Mouse (Mus musculus) liver, adult 2 months (tissue): ENCODE measurements around the gene Gm10337. TPM values are rescaled to one million over a fixed set of nuclear protein-coding genes. Genes with fewer than 3 reads are reported as not detected.

Experiments used
- DNase-seq: peaks from one replicate; pipeline ENCODE4 v3.0.0-alpha.2; 2011; ENCODE audit warnings: low read depth, low spot score; ENCODE audit errors: extremely low read depth
- H3K27ac ChIP-seq: fragments of 200-500 bp; replicated peaks from 2 replicates; pipeline ENCODE4 v1.5.1; 2012; ENCODE audit warnings: low read depth, mild to moderate bottlenecking, control low read depth, inconsistent platforms, low read length; ENCODE audit not compliant: insufficient read depth
- H3K27me3 ChIP-seq: fragments of 200-500 bp; 2 replicates; pipeline ENCODE4 v1.6.1; 2012; ENCODE audit warnings: mild to moderate bottlenecking, moderate library complexity, low read length, inconsistent platforms; ENCODE audit not compliant: control insufficient read depth, insufficient read depth
- H3K36me3 ChIP-seq: fragments of 200-500 bp; 2 replicates; pipeline ENCODE4 v1.6.1; 2012; ENCODE audit warnings: low read length, inconsistent platforms; ENCODE audit not compliant: control insufficient read depth, insufficient read depth
- H3K4me1 ChIP-seq: fragments of 200-500 bp; 2 replicates; pipeline ENCODE4 v1.6.1; 2011; ENCODE audit warnings: low read length; ENCODE audit not compliant: control insufficient read depth, insufficient read depth
- H3K4me3 ChIP-seq: fragments of 200-500 bp; 2 replicates; pipeline ENCODE4 v1.5.1; 2011; ENCODE audit warnings: low read depth, mild to moderate bottlenecking, control low read depth, low read length, moderate library complexity; ENCODE audit not compliant: insufficient read depth
- H3K79me2 ChIP-seq: fragments of 200-500 bp; 2 replicates; pipeline ENCODE4 v1.6.1; 2012; ENCODE audit warnings: inconsistent platforms, mild to moderate bottlenecking, low read length, moderate library complexity; ENCODE audit not compliant: control insufficient read depth, insufficient read depth
- H3K9ac ChIP-seq: fragments of 200-500 bp; 2 replicates; pipeline ENCODE4 v1.6.1; 2012; ENCODE audit warnings: low read depth, mild to moderate bottlenecking, control low read depth, inconsistent platforms, low read length
- CTCF ChIP-seq: fragments of 200-500 bp; IDR thresholded peaks from 2 replicates; pipeline ENCODE4 v1.5.1; 2011; ENCODE audit warnings: low read depth, low read length, control low read depth
- POLR2A ChIP-seq: fragments of 200-500 bp; IDR thresholded peaks from 2 replicates; pipeline ENCODE4 v1.6.1; 2011; ENCODE audit warnings: low read length, control low read depth; ENCODE audit not compliant: insufficient read depth; ENCODE audit errors: extremely low read depth
- WGBS: fragments of 180-500 bp; shearing (Covaris S2); methylation state at CpG from one replicate; pipeline ENCODE4 v1.1.7; 2018; 5-methylcytosine and 5-hydroxymethylcytosine counted together
- polyA plus RNA-seq: library from polyadenylated mRNA; depleted of rRNA; stranded (reverse); fragments of >200 nt; gene quantifications from 2 replicates; pipeline ENCODE4 v1.2.3, GENCODE M21; 2012
- total RNA-seq: library from RNA; depleted of rRNA; stranded (reverse); fragments of >200 nt; gene quantifications from 2 replicates; pipeline ENCODE4 v1.2.3, GENCODE M21; 2014

The Gm10337 gene
- total and polyA plus RNA-seq, 2 experiments, result not detected

DNA sequence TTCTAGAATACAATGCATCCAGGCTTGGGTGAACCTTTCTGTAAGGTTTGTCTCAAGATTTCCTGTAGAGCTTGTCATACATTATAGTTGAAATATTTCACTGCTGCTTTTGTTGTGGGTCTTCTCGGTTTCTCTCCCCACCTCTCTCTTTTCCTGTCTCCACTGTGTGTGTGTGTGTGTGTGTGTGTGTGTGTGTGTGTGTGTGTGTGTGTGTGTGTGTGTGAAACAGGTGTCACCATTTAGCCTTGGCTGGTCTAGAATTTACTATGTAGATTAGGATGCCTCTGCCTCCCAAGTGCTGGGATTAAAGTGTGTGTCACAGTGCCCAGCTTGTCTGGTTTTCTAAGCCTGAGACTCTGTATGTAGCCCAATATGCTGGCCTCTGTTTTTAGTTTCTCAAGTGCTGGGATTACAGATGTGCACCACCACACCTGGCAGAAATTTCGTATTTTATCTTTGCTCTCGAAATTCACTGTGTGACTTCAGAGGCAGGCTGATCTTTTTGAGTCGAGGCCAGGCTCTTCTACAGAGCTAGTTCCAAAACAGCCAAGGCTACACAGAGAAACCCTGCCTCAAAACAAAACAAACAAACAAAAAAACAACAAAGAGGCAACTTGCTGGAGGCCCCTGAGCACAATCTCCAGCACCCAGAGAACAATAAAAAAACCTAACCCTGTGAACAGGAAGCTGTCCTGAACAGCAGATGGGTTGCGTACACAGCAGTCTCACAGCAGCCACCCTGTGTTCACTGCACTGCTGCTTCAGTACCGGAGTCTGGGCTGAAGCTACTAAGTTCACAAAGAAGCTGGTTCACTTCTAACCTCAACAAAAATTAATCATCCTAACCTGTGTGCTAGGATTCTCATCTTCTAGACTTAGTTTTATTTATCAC is 22.8 kb downstream of the Gm10337 start:
- TF ChIP-seq POLR2A, result no peak
- no peak for TF ChIP-seq CTCF
- no peak for DNase-seq
- H3K27me3 ChIP-seq, result no peaks in the 10 kb centered on the region
- 85% methylated on average over 6 of the region's 6 CpGs for WGBS
- H3K27ac ChIP-seq, result no peak overlapping the region
- H3K9ac ChIP-seq, result no peak overlapping the region
- H3K79me2 ChIP-seq, result no peaks in the 10 kb centered on the region
- H3K4me1 ChIP-seq, result no peaks in the 10 kb centered on the region
- peaks cover 21% of the 10 kb centered on the region for H3K36me3 ChIP-seq
- no peak overlapping the region for H3K4me3 ChIP-seq

DNA sequence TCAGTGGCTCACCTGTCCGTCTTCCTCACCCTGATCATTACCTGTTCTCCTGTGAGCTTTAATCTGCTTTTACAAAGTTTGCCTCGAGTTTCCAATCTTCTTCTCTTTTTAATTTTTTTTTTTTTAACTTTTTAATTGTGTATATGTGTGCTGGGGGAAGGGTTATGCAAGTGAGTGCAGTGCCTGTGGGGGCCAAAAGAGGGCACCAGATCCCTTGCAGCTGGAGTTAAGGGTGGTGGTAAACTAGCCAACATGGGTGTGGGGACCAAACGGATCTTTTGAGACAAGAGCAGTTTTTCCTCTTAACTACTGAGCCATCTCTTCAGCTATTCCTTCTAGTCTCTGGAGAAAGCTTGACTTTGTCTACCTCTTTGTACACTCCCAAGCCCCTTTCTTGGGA is 24.4 kb downstream of the Gm10337 start:
- DNase-seq, result no peak
- no peak overlapping the region for H3K27ac ChIP-seq
- 81% methylated on average over 3 of the region's 3 CpGs for WGBS

DNA sequence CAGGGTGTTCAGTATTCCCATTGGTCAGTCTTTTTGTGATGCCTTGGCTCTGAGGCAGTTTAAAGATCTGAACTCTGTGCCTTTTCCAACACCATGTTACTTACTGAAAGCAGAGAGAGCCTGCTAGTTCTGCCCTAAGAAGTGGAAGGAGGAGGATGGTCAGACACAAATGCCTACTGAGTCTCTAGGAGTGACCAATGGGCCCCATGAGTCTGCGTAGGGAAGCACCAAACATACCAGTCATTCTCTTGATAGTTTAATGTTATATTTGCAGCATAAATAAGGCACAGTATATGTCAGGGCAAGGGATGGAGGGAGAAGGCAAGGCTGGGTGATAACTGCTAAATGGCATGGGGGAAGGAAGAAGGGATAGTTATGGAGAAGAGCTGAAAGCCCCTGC is 24.9 kb downstream of the Gm10337 start:
- H3K36me3 ChIP-seq, result peaks cover 38% of the 10 kb centered on the region
- no peak overlapping the region for H3K9ac ChIP-seq
- no peaks in the 10 kb centered on the region for H3K4me1 ChIP-seq
- 100% methylated on average over 1 of the region's 1 CpGs for WGBS
- no peaks in the 10 kb centered on the region for H3K27me3 ChIP-seq
- DNase-seq, result no peak
- TF ChIP-seq CTCF (no peak), POLR2A (no peak)
- no peak overlapping the region for H3K27ac ChIP-seq
- H3K79me2 ChIP-seq, result no peaks in the 10 kb centered on the region
- H3K4me3 ChIP-seq, result no peak overlapping the region

More for the DNA sequence above, 24.4 kb downstream of the Gm10337 start:
- Histone ChIP-seq H3K36me3 (peaks cover 33% of the 10 kb centered on the region), H3K4me3 (no peak overlapping the region), H3K27me3 (no peaks in the 10 kb centered on the region), H3K4me1 (no peaks in the 10 kb centered on the region), H3K9ac (no peak overlapping the region), H3K79me2 (no peaks in the 10 kb centered on the region)
- TF ChIP-seq CTCF (peak; percentile 70), POLR2A (no peak)

DNA sequence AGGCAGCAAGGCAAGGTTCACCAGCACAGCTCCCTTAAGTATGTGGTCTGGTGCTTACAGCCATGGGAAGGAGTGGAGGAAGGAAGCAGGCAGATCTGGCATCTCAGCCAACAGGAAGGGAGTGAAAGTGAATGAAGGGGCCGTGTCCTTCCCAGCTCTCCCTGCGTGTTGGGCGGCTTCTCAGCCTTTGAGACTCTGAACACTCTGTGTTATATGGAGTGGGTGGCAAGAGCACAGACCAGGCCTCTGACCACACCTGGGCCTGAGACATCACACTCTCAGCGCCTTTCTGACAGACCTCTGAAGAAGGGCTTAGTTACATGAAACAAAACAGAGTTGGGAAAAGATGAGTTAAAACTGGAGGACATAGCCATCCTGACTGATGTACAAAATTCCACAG is 27.0 kb downstream of the Gm10337 start:
- peaks cover 47% of the 10 kb centered on the region for H3K36me3 ChIP-seq
- H3K9ac ChIP-seq, result no peak overlapping the region
- 86% methylated on average over 4 of the region's 4 CpGs for WGBS
- DNase-seq, result no peak
- H3K79me2 ChIP-seq, result no peaks in the 10 kb centered on the region
- H3K4me3 ChIP-seq, result no peak overlapping the region
- H3K4me1 ChIP-seq, result no peaks in the 10 kb centered on the region
- no peak overlapping the region for H3K27ac ChIP-seq
- H3K27me3 ChIP-seq, result no peaks in the 10 kb centered on the region
- TF ChIP-seq CTCF (no peak), POLR2A (no peak)

DNA sequence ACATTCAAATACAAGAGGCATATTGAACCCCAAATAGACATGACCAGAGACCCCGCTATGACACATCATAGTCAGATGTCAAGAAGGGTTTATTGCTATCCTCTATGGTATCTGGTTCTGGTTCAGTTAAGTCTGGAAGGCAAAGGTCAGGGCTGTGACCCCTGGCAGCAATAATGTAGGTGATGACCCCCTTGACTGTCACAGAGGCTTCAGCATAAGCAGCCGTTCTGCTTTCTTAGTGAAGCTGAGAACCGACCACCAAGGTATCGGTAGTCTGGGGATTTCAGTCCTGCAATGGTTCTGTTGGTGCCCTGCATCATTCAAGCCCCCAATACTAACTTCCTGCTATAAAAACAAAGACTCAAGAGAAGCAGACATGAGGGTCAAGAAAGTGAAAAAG is 28.1 kb downstream of the Gm10337 start:
- 78% methylated on average over 4 of the region's 4 CpGs for WGBS
- no peak overlapping the region for H3K9ac ChIP-seq
- H3K4me3 ChIP-seq, result no peak overlapping the region
- no peaks in the 10 kb centered on the region for H3K4me1 ChIP-seq
- TF ChIP-seq POLR2A (no peak), CTCF (no peak)
- no peaks in the 10 kb centered on the region for H3K79me2 ChIP-seq
- no peaks in the 10 kb centered on the region for H3K27me3 ChIP-seq
- no peak overlapping the region for H3K27ac ChIP-seq
- peaks cover 53% of the 10 kb centered on the region for H3K36me3 ChIP-seq
- DNase-seq, result no peak
